Mouse (Mus musculus): Measurements from ENCODE around the gene Tbx15. TPM values are rescaled to one million over a fixed set of nuclear protein-coding genes. Genes with fewer than 3 reads are reported as not detected.

The Tbx15 gene
- total RNA-seq (2021) = 1 to 10 TPM; 1.2 to 1.9 TPM
- long read RNA-seq, experiment 1, partial matches to known transcripts = 0 of 2 reads
- long read RNA-seq, experiment 1, other reads (novel, unspliced or antisense) = 1 of 2 reads
- long read RNA-seq, experiment 2, partial matches to known transcripts = 1 of 1 reads
- long read RNA-seq, experiment 2, other reads (novel, unspliced or antisense) = 0 of 1 reads

DNA sequence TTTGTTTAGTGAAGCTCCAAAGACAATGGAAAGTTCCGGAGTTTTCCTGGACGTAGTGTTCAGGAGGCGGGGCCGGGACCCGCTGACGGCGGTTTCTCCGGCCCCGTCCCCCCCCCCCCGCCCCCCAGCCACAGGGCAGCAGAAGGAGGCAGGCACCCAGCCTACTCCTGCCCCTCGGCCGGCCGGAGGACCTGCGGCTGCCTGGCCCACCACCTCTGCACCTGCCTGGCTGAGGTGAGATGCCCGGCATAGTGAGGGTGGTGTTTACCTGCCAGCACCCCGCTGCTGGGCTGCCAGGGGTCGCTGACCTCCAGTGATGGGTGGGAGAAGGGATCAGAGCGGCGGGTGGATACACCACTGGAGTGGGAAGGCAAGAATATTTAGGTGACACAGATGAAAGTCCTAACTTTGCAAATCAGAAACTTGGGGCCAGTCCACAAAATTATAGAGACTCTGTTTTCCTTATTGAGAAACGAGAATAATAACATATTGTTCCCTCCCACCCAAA is at the start of gene Tbx15:
Tbx15 (plus strand) TSS at position 169 of the 508 bp plus-strand sequence.
- no peak for DNase-seq (ENCODE audit: low spot score in 2 of 2)

- DNase-seq (ENCODE audit: low spot score in 2 of 2) = no peak
These were observed 46.6 kb upstream of the Tbx15 start for GRCm38 (mm10) chr3:99193576-99193975.

DNA sequence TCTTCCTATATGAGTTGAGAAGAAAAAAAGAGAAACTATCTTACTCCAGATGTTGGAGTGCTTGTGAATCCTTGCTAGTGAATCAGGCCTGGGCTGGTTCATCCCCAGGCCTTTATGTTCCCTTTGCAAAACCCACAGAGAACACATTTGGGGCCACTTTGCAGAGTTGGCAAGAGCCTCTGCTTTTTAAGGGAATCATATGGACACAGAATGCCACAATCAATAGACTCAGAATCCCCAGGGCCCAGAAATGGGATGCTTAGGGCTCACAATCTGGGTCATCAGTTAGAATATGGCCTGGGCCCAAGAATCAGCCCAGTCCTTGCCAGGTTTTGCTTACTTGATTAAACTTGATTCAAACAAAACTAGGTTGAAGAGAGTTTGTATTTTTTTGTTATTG is 36.9 kb upstream of the Tbx15 start:
- no peak for DNase-seq (ENCODE audit: low spot score in 2 of 2)

GRCm38 (mm10) chr3:99208416-99208815 is 31.8 kb upstream of the Tbx15 start:
- DNase-seq (ENCODE audit: low spot score in 2 of 2) = no peak

- DNase-seq (ENCODE audit: low spot score in 2 of 2) = no peak
These were observed 29.0 kb upstream of the Tbx15 start for GRCm38 (mm10) chr3:99211105-99211698.

DNA sequence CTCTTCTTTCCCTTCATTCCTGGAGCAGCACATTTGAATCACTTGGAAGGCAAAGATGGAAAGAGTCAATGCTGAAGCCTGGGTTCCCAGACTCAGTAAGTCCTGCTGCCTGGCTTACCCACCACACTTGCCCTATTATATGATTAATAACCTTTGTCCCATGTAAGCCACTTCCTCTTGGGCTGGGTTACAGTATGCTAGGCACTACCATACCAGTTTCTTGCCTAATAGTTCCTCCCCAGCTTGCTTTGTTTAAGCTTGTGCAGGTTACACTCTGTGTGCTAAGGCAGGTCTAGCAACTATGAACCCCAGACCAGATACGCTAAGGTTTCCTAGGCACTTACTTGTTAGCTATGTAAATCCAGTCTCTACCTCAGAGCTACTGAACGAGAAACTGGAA is 12.4 kb upstream of the Tbx15 start:
- no peak for DNase-seq (ENCODE audit: low spot score in 2 of 2)

DNA sequence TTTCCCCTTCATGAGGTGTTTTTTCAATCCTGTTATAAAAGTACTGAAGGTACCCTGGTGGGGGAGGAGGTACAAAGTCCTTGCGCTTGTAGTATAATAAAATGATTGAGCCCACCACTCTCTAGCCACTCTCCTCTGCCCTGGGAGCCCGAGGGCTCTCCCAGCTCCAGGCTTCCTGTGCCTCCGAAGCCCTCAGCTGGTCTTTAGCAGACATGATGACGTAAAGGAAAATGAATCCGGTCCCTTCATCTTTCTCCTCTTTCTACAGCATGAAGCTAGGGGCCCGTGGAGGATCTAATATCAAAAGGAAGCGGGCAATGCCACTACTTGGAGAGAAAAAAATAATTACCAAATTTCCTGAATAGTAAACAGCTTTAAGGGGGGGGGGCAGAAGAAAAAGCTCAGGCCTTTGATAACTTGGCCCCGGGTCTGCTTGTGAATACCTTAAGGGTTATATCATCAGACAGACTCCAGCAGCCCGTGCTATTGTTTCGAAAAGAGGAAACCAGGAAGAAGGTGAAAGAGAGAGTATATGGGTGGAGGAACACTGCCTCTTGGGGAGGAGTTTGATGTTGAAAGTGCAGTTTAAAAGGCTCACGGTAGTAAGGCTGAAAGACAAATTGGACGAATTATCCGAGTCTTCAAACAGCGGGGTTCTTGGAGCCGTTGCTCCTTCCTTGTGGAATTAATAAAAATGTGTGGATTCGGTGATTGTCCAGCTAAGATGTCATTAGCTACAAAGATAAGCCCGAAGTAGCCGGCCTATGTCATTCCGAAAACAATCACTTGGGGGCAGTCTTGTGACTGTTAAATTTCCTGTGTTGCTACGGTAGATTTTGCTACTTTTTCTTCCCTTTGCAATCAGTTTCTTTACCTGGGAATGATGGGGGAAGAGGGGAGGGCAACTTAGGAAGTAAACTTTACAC is 6.5 kb upstream of the Tbx15 start:
- peak; percentile 58 to 71 for DNase-seq (ENCODE audit: low spot score in 2 of 2)

DNA sequence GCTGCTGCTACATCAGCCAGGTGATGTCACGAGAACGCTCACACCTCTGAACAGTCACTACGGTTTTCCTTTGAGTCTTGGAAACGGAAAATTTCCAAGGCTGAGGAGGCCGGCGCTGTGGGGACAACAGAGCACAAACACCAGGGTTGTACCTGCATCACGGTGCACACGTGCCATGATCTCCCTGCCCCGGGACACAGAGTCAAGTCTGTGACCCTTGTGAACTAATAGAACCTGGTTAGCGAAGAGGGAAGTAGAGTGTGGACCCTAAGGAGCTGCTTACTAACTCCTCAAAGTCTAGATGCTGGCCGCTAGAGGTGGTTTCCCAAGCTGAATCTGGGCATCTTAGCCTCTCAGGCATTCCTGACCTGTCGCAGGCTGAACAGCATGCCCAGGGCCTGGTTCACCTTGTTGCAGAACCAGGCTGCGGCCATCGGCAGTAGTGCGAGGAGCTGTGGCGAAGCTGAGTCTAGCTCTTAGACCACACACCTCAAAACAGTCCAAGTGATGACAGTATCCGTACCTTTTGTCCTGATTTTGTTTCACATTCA is 5.8 kb upstream of the Tbx15 start:
- DNase-seq (ENCODE audit: low spot score in 2 of 2) = no peak

DNA sequence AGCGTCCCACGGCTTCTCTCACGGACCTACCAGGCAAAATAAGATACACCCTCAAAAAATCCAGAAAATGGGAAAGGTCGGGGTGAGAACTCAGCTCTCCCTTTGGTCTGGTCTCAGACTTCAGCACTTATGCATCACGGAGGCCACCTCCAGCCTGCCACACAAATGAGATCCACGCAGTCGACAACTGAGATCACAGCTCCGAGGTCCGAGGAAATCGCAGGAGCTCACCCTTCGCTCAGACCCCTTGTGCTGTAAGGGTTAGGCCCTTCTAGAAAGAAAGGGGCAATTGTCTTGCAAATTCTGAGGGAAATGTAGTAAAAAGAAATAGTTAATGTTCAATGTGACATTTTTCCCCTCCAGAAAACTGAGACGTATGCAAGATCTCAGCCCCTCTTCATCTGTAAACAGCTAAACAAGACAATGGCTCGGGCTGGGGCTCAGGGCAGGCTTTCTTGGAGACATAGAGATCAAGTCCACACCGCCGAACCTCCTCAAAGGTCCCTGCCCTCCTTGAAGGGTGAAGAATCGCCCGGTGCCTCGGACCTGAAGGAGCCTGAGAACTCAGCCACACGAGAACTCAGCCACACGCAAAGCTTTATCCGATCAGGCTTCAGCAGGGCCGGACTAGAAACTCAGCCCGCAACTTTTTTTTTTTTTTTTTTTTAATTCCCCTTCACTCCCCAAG is 4.9 kb upstream of the Tbx15 start:
- no peak for DNase-seq (ENCODE audit: low spot score in 2 of 2)

GRCm38 (mm10) chr3:99235804-99236755 is 4.1 kb upstream of the Tbx15 start:
- DNase-seq (ENCODE audit: low spot score in 2 of 2) = no peak

- DNase-seq (ENCODE audit: low spot score in 2 of 2) = no peak
These were observed 1.5 kb upstream of the Tbx15 start for GRCm38 (mm10) chr3:99238691-99239090.

DNA sequence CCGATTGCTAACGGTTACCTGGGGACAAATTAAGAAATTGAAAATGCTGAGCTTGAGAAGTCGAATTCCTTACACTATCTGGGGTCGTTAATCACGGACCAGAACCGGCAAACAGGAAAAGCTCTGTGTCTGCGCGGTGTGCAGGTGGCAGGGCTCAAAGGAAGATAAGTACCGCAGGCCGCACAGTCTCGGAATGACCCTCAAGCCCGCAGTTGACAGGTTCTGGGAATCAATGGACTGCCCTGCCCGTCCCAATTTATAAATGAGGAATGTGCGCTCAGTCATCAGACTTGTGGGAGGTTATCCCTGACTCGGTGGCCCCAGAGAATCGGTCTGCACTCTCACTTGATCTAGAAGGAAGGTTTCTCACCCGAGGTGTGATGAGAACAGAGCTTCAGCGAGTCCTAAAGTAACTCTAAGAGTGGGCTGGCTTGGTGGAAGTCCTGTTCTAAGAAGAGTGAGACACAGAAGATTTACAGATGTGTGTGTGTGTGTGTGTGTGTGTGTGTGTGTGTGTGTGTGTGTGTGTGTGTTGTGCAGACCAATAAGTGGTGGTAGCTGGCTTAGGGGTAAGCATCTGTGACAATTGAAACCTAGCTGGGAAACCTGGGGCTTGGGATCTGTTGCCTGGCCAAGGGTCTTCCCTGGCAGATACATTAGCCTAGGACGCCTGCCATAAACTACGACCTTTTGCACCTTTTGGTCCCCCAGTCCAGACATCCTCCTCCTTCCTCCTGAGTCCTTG is 708 bp upstream of the Tbx15 start:
- no peak for DNase-seq (ENCODE audit: low spot score in 2 of 2)

DNA sequence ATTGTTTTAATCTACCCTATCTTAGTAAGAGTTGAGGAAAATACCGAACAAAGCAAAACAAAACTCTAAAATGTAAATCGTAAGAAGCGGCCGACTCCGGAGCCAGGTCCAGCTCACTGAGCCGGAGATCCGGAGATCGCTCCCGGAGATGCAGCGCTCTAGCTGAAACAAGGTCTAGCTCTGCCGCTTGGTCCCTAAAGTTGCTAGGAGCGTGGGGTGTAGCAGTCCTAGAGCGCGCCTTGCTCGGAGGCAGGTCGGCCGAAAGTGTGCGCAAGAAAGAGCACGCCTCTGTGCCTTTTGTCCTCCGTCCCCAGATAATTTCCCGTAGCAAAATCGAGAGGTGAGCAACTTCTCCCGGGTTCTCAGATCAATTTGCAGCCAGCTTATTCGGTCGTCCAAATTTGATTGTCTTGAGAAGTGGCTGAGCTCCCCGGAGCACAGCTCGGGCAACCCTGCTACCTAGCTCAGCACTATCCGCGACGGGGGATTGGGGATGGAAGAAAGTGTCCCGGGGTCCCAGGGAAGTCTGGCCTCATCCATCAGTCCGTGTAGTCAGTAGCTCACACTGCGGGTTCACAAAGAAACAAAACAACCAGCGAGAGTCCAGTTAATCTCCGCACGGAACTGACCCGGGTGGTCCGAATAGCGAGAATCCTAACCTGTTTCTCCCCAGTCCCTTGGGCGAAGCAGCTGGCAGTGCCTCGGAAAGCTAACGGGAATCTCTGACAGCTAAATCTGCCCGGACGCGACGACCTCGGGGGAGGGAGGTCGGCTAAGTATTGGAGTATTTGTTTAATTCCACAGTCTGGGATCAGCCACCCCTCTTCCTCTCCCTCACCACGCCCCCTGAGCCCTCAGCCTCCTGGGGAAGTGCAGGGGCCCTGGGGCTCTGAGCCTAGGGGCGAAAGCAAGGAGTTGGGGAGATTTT is 894 bp downstream of the Tbx15 start:
- DNase-seq (ENCODE audit: low spot score in 2 of 2) = no peak

- no peak for DNase-seq (ENCODE audit: low spot score in 2 of 2)
These were observed 2.3 kb downstream of the Tbx15 start for GRCm38 (mm10) chr3:99242481-99242880.

GRCm38 (mm10) chr3:99245341-99245740 is 5.2 kb downstream of the Tbx15 start:
- DNase-seq (ENCODE audit: low spot score in 2 of 2) = no peak

DNA sequence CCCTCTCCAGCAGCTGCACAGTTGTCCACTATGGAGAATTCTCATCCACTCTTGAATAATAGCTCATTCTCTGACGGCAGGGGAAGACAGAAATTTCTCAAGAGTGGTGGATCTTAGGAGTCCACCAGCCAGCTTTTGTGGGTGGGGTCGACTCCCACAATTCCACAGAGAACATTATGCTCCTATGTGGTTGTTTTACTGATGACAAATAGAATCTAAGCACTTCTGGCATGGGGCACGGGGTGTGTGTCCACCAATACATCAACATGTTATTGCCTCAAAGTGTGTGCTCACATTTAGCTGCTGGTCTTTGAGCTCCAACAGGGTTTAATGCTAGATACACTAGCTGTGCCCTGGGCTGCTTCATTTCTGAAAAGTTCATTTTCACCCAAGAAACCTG is 6.4 kb downstream of the Tbx15 start:
- DNase-seq (ENCODE audit: low spot score in 2 of 2) = no peak

GRCm38 (mm10) chr3:99247586-99247985 is 7.4 kb downstream of the Tbx15 start:
- no peak for DNase-seq (ENCODE audit: low spot score in 2 of 2)

Measured in left cerebral cortex, adult 18-20 months (tissue).